Mouse (Mus musculus): ENCODE measurements around the gene Ice2. TPM values are rescaled to one million over a fixed set of nuclear protein-coding genes. Genes with fewer than 3 reads are reported as not detected.
A peak's percentile ranks its signal among the peaks of the same experiment; 100 is the strongest.

Ice2 gene
- total and polyA plus RNA-seq, 3 experiments = 11.6 to 14.6 TPM; not detected in 1

DNA sequence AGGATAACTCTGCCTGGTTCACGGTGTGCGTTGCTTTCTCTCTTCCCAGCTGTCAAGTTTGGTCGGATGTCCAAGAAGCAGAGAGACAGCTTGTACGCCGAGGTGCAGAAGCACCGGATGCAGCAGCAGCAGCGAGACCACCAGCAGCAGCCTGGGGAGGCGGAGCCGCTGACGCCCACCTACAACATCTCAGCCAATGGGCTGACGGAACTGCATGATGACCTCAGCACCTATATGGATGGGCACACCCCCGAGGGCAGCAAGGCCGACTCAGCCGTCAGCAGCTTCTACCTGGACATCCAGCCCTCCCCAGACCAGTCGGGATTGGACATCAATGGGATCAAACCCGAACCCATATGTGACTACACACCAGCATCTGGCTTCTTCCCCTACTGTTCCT, 33.6 kb upstream of the Ice2 start:
- no peak for DNase-seq (ENCODE audit: low read depth, low spot score)
- H3K27ac ChIP-seq (ENCODE audit: control insufficient read depth, low read depth, low read length) = no peak overlapping the region
- H3K79me2 ChIP-seq (ENCODE audit: control insufficient read depth, insufficient read depth, low read length, poor library complexity) = no peaks in the 10 kb centered on the region
- H3K4me3 ChIP-seq (ENCODE audit: control insufficient read depth in 1 of 2, insufficient read depth in 1 of 2, low read depth in 2 of 2, low read length in 2 of 2) = no peak overlapping the region
- TF ChIP-seq ZMIZ1 (IDR thresholded peaks at IDR 0.05; ENCODE audit: low read depth, low read length) = no peak
- TF ChIP-seq JUND (IDR thresholded peaks at IDR 0.05; ENCODE audit: low read depth, low read length) = no peak
- no peak for TF ChIP-seq GABPA (IDR thresholded peaks at IDR 0.05; ENCODE audit: low read depth, low read length)
- no peak for TF ChIP-seq EP300 (IDR thresholded peaks at IDR 0.05; ENCODE audit: low read depth in 1 of 2, low read length in 2 of 2)
- TF ChIP-seq MEF2A (IDR thresholded peaks at IDR 0.05; ENCODE audit: extremely low read depth, insufficient replicate concordance, low read depth, low read length, poor library complexity, severe bottlenecking) = no peak
- no peaks in the 10 kb centered on the region for H3K9me3 ChIP-seq (replicated peaks; ENCODE audit: insufficient read depth, low read length)
- H3K27me3 ChIP-seq (ENCODE audit: control insufficient read depth in 1 of 2, insufficient read depth in 2 of 2, low read length in 2 of 2) = no peaks in the 10 kb centered on the region; a peak in 1 of 4 replicates
- no peak overlapping the region for H3K9ac ChIP-seq (ENCODE audit: control insufficient read depth, low read depth, low read length, poor library complexity, severe bottlenecking)
- no peaks in the 10 kb centered on the region for H3K4me1 ChIP-seq (ENCODE audit: control insufficient read depth in 1 of 2, insufficient read depth in 2 of 2, low read length in 2 of 2)
- H3K36me3 ChIP-seq (ENCODE audit: control insufficient read depth in 1 of 2, insufficient read depth in 2 of 2, low read length in 2 of 2) = no peaks in the 10 kb centered on the region

DNA sequence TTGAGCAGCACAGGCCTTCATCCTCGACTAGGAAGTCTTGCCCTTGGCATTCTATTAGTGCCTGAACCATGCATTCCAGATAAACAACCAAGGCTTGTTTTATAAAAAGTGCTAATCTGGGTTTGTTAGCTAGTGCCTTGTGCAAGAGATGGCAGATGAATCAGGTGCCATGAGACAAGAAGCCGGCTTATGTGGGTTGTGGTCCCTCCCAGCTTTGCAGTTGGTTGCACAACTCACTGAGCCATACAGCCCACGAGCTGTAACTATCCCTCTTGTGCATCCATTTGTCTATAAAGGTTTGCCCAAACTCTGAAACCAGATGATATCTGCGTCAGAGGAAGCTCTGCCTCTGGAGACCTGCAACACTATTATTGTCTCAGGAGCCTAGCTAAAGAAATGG, 30.7 kb upstream of the Ice2 start:
- TF ChIP-seq BHLHE40 (IDR thresholded peaks at IDR 0.05; ENCODE audit: borderline replicate concordance, low read depth, low read length) (no peak), CTCF (IDR thresholded peaks at IDR 0.05 in 2 of 3, conservative IDR thresholded peaks at IDR 0.05 in 1 of 3; ENCODE audit: control insufficient read depth in 1 of 3, insufficient read depth in 1 of 3, low read depth in 2 of 3, low read length in 3 of 3, poor library complexity in 1 of 3, severe bottlenecking in 1 of 3) (no peak), ZNF384 (IDR thresholded peaks at IDR 0.05; ENCODE audit: low read depth, low read length) (no peak), MAZ (IDR thresholded peaks at IDR 0.05; ENCODE audit: low read depth, low read length) (no peak), UBTF (IDR thresholded peaks at IDR 0.05; ENCODE audit: borderline replicate concordance, insufficient read depth, low read depth, low read length) (no peak), GABPA (IDR thresholded peaks at IDR 0.05; ENCODE audit: low read depth, low read length) (no peak), SMC3 (IDR thresholded peaks at IDR 0.05; ENCODE audit: low read depth, low read length) (no peak), JUND (IDR thresholded peaks at IDR 0.05; ENCODE audit: low read depth, low read length) (no peak), TCF12 (IDR thresholded peaks at IDR 0.05; ENCODE audit: low read depth, low read length) (no peak)
- Histone ChIP-seq H3K79me2 (ENCODE audit: control insufficient read depth, insufficient read depth, low read length, poor library complexity) (no peaks in the 10 kb centered on the region), H3K9ac (ENCODE audit: control insufficient read depth, low read depth, low read length, poor library complexity, severe bottlenecking) (no peak overlapping the region), H3K27ac (ENCODE audit: control insufficient read depth, low read depth, low read length) (no peak overlapping the region), H3K36me3 (ENCODE audit: control insufficient read depth in 1 of 2, insufficient read depth in 2 of 2, low read length in 2 of 2) (no peaks in the 10 kb centered on the region), H3K9me3 (replicated peaks; ENCODE audit: insufficient read depth, low read length) (no peaks in the 10 kb centered on the region), H3K4me1 (ENCODE audit: control insufficient read depth in 1 of 2, insufficient read depth in 2 of 2, low read length in 2 of 2) (peaks cover 0 to 4% of the 10 kb centered on the region in 2 experiments; a peak in 1 of 4 replicates), H3K4me3 (ENCODE audit: control insufficient read depth in 1 of 2, insufficient read depth in 1 of 2, low read depth in 2 of 2, low read length in 2 of 2) (no peak overlapping the region), H3K27me3 (ENCODE audit: control insufficient read depth in 1 of 2, insufficient read depth in 2 of 2, low read length in 2 of 2) (no peaks in the 10 kb centered on the region; a peak in 1 of 4 replicates)
- no peak for DNase-seq (ENCODE audit: low read depth, low spot score)

DNA sequence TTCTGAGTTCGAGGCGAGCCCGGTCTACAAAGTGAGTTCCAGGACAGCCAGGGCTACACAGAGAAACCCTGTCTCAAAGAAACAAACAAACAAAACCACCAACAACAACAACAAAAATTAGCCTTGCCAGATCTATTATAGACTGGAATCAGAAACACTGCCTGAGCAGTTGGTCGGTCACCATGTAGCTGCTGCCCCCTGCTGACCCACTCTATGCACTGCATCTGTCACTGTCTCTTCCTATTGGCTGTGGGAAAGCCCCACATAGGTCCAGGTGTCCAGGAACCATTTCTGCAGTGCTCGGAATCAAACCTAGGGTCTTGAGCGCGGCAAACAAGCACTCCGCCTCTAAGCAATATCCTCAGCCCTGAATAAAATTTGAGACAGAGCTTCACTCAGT, 29.6 kb upstream of the Ice2 start:
- no peaks in the 10 kb centered on the region for H3K9me3 ChIP-seq (replicated peaks; ENCODE audit: insufficient read depth, low read length)
- H3K4me1 ChIP-seq (ENCODE audit: control insufficient read depth in 1 of 2, insufficient read depth in 2 of 2, low read length in 2 of 2) = peaks cover 0 to 4% of the 10 kb centered on the region in 2 experiments; a peak in 1 of 4 replicates
- TF ChIP-seq RAD21 (IDR thresholded peaks at IDR 0.05; ENCODE audit: low read depth, low read length) (peak; percentile 55), ZC3H11A (IDR thresholded peaks at IDR 0.05; ENCODE audit: low read depth, low read length) (peak; percentile 25; the same call in 1 of the 2 replicates), RCOR1 (IDR thresholded peaks at IDR 0.05; ENCODE audit: low read depth, low read length) (no peak), SMC3 (IDR thresholded peaks at IDR 0.05; ENCODE audit: low read depth, low read length) (peak; percentile 57), MXI1 (IDR thresholded peaks at IDR 0.05; ENCODE audit: low read depth, low read length) (no peak), CTCF (IDR thresholded peaks at IDR 0.05 in 2 of 3, conservative IDR thresholded peaks at IDR 0.05 in 1 of 3; ENCODE audit: control insufficient read depth in 1 of 3, insufficient read depth in 1 of 3, low read depth in 2 of 3, low read length in 3 of 3, poor library complexity in 1 of 3, severe bottlenecking in 1 of 3) (peak; percentile 75 to 84 (median 78))
- H3K79me2 ChIP-seq (ENCODE audit: control insufficient read depth, insufficient read depth, low read length, poor library complexity) = no peaks in the 10 kb centered on the region
- no peak overlapping the region for H3K4me3 ChIP-seq (ENCODE audit: control insufficient read depth in 1 of 2, insufficient read depth in 1 of 2, low read depth in 2 of 2, low read length in 2 of 2)
- H3K27ac ChIP-seq (ENCODE audit: control insufficient read depth, low read depth, low read length) = no peak overlapping the region
- H3K27me3 ChIP-seq (ENCODE audit: control insufficient read depth in 1 of 2, insufficient read depth in 2 of 2, low read length in 2 of 2) = peaks cover 0 to 1% of the 10 kb centered on the region in 2 experiments; a peak in 1 of 4 replicates
- no peaks in the 10 kb centered on the region for H3K36me3 ChIP-seq (ENCODE audit: control insufficient read depth in 1 of 2, insufficient read depth in 2 of 2, low read length in 2 of 2)
- DNase-seq (ENCODE audit: low read depth, low spot score) = peak; percentile 50
- no peak overlapping the region for H3K9ac ChIP-seq (ENCODE audit: control insufficient read depth, low read depth, low read length, poor library complexity, severe bottlenecking)

All from MEL (cell line).